Mouse (Mus musculus) bone marrow, adult 2 months (tissue): ENCODE results near the gene Fkbp2. TPM values are rescaled to one million over a fixed set of nuclear protein-coding genes. Genes with fewer than 3 reads are reported as not detected.

Source experiments
- H3K27ac ChIP-seq: fragments of 200-500 bp; 2 replicates; pipeline ENCODE4 v1.5.1; 2012; ENCODE audit warnings: low read depth, mild to moderate bottlenecking, control low read depth, inconsistent platforms, low read length; ENCODE audit not compliant: control insufficient read depth, poor library complexity, insufficient read depth
- H3K4me1 ChIP-seq: fragments of 200-500 bp; 2 replicates; pipeline ENCODE4 v1.6.1; 2011; ENCODE audit warnings: low read length; ENCODE audit not compliant: control insufficient read depth, insufficient read depth
- H3K4me3 ChIP-seq: fragments of 200-500 bp; replicated peaks from 2 replicates; pipeline ENCODE3; 2011; ENCODE audit warnings: mild to moderate bottlenecking, low read depth, low read length, control low read depth; ENCODE audit not compliant: control insufficient read depth
- CTCF ChIP-seq: fragments of 200-500 bp; IDR thresholded peaks from 2 replicates; pipeline ENCODE4 v1.5.1; 2011; ENCODE audit warnings: low read length, control low read depth; ENCODE audit not compliant: control insufficient read depth, insufficient read depth
- POLR2A ChIP-seq: fragments of 200-500 bp; IDR thresholded peaks from 2 replicates; pipeline ENCODE4 v1.6.1; 2011; ENCODE audit warnings: low read depth, mild to moderate bottlenecking, control low read depth, low read length, borderline replicate concordance; ENCODE audit not compliant: control insufficient read depth
- WGBS: fragments of 180-500 bp; shearing (Covaris S2); methylation state at CpG from one replicate; pipeline ENCODE4 v1.1.7; 2018; 5-methylcytosine and 5-hydroxymethylcytosine counted together
- polyA plus RNA-seq: library from polyadenylated mRNA; stranded (reverse); fragments of >200 nt; gene quantifications from 2 replicates; pipeline ENCODE4 v1.2.4, GENCODE M21; 2011; ENCODE audit warnings: low replicate concordance; ENCODE audit not compliant: missing spikeins, insufficient read depth, insufficient read length

Fkbp2 gene
- polyA plus RNA-seq, 1 experiment: 40.9 TPM

DNA sequence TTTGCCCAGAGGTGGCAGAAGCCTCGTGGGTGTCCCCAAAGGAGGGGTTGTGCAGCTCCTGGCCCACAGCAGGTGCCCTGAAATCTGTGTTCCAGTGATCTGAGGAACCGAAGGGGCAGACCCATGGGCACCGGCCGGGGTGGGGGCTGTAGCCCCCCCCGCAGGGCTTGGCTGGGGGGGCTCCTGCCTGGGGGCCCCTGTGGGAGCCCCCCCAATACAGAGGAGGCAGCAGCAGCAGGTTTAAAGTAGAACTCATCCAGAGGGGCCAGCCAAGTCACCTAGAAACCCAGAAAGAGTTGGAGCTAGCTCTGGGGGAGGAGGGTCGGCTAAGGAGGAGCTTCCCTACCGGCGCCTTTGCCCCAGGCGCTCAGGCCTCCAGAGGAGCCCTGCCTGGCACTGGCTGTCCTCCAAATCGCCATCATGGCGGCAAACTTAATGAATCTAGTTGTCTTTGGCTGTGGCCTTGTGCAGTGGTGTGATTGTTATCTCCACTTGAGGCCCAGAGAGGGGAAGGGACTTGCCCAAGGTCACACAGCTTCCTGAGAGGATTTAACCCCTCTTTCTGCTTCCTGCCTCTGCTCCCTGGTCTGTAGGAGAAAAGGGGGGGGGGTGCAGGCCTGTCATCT lies 9.7 kb downstream of the Fkbp2 start:
- TF ChIP-seq POLR2A (no peak), CTCF (no peak)
- Histone ChIP-seq H3K27ac (no peak overlapping the region), H3K4me3 (no peak overlapping the region), H3K4me1 (peaks cover 1% of the 10 kb centered on the region; the same call in 1 of the 2 replicates)
- WGBS: 26% methylated on average over 11 of the region's 11 CpGs

DNA sequence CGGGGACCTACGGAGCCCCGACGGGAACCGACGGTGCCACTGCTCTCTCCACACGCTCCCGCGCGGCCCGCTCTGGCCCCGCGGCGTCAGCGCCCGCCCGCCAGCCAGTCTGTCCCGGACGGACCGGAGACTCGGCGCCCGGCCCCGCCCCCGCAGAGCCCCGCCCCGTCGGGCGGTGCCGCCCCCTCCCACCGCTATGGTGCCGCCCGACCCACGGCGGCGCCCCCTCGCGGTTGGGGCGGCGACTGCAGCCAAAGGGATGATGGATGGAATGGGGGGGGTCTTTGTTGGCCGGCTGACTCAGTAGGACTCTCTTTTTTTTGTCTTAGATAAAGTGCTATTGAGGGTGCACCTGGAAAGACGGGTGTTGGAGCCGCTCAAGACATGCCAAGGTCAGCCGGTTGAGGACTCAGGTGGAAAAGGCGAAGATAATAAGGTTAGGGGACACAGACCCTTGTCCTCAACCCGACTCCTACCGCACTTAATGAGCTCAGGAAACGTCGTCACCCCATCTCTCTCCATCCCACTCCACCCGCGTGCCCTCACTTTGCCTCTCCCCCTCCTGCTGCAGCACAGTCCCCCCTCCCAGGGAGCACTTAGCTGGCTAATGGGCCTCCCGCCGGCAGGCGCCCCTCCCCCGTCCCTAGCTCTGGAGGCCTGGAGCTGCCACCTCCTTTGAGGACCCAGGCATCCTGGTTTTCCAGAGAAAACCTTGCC lies 10.5 kb downstream of the Fkbp2 start:
- peak overlapping the region; percentile 72 for H3K4me3 ChIP-seq
- 2% methylated on average over 53 of the region's 55 CpGs for WGBS
- H3K4me1 ChIP-seq: peaks cover 1% of the 10 kb centered on the region; the same call in 1 of the 2 replicates
- no peak overlapping the region for H3K27ac ChIP-seq
- TF ChIP-seq CTCF (peak; percentile 69), POLR2A (peak; percentile 40; the same call in 1 of the 2 replicates)

DNA sequence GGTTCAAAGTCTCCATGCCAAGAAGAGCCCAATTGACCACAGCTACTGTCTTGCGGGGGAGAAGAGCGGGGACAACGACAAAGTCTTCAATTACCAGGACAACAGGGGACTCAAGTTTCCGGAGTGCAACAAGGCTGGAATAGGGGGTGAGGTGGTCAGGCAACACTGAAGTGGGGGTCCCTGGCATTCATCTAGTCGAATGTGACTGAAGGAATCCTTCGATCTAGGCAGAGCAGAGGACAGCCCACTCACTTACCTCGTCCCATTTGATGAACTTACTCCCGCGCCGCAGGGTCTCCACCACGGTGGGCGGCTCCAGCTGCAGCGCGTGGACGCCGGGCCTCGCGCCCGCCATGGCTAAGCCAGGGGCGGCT lies 11.0 kb downstream of the Fkbp2 start:
- Histone ChIP-seq H3K4me3 (peak overlapping the region; percentile 72), H3K4me1 (peaks cover 1% of the 10 kb centered on the region; the same call in 1 of the 2 replicates), H3K27ac (no peak overlapping the region)
- TF ChIP-seq POLR2A (no peak), CTCF (no peak)
- 3% methylated on average over 20 of the region's 20 CpGs for WGBS

DNA sequence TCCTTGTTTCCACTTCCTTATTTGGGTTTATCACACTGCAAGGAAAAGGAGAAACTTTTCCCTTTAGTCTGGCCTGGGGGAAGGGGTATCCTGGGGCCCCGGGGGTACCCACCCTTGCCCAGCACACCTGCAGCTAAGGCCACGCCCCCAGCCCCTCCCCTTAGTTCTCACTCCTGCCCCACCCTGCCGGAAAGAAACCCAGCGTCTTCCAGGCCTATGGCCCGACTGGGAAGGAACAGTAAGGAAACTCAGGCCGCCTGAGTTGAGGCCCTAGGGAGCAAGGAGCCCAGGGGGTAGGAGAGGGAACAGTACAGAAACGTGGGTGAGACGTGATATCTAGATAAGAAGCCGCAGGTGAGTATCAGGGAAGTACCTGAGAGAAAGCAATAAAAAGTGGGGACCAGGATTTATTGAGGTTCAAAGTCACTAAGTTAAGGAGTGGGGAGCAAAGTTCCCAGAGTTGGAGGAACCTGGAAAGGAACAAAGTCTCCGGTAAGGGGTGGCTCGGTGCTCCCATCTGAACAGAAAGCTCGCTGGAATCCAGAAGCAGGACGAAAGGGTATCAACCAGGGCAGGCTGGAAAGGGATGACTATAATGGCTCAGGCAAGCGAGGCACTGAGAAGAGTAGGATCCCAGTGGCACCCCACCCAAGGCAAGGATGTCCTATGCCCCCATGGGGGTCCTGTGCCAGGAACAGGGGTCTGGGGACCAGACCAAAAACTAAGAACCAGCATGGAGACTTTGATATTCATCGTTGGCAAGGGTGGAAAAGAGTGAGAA lies 11.6 kb downstream of the Fkbp2 start:
- WGBS: 12% methylated on average over 15 of the region's 15 CpGs
- H3K27ac ChIP-seq: no peak overlapping the region

DNA sequence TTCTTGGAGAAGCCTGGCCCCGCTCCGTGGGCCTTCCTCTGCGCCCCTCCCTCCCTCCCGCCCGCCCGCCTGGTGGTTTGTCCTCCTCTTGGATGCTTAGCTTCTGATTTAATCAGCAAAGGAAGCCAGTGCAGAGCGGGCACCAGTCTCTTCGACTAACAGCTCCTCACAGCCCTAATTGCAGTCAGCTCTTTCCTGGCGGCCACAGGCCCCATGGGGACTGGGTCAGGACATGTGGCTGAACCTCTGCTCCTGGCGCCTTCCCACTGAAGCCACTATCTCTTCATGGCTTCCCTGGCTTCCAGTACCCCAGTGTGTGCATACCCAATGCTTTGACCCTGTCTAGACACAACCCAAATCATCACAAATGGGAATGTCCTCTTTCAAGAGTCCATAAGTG lies 23.8 kb downstream of the Fkbp2 start:
- H3K4me3 ChIP-seq: no peak overlapping the region
- TF ChIP-seq CTCF (no peak), POLR2A (no peak)
- WGBS: 72% methylated on average over 10 of the region's 10 CpGs
- peaks cover 2% of the 10 kb centered on the region; the same call in 1 of the 2 replicates for H3K4me1 ChIP-seq
- no peak overlapping the region for H3K27ac ChIP-seq

More for the DNA sequence above, 11.6 kb downstream of the Fkbp2 start:
- Histone ChIP-seq H3K4me3 (peak overlapping the region; percentile 72), H3K4me1 (peaks cover 1% of the 10 kb centered on the region; the same call in 1 of the 2 replicates)
- TF ChIP-seq CTCF (no peak), POLR2A (no peak)

DNA sequence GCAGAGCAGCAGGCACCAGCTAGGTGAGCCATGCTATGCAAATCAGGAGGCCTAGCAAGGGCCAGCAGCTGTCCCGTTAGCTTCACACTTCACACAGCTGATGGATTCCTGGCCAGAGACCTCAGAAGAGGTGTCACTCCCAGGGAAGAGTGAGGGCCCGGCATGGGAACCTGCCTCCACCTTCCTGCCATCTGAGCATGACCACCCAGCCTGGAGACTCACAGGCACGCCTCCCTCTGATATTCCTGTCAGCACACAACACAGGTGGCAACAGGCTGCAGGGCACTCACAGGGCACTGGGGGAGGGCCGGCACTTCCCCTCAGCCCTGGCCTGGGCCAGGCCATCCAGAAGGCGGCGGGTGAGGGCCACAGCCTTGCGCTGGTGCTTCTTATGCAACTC lies 24.9 kb downstream of the Fkbp2 start:
- 61% methylated on average over 7 of the region's 7 CpGs for WGBS
- Histone ChIP-seq H3K4me1 (peaks cover 2% of the 10 kb centered on the region; the same call in 1 of the 2 replicates), H3K4me3 (no peak overlapping the region), H3K27ac (no peak overlapping the region)
- TF ChIP-seq CTCF: no peak
- no peak for TF ChIP-seq POLR2A

DNA sequence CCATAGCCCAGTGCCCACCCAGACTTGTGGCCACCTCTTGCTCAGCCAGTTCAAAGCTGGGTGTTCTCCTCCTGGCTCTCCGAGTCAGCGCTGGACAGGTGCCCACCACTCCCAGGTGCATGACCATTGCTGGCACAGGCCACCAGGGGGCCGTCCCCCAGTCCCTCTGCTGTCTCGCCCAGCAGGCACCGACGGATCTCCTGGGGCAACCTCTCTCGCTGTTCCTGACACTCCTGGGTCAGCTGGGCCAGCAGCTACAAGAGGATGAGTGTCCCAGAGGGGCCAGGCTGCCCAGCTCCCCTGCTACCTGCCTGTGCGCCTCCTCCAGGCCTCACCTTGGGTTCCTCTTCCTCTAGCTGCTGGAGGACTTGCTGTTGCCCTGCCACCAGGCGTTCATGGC lies 26.3 kb downstream of the Fkbp2 start:
- H3K4me1 ChIP-seq: peaks cover 2% of the 10 kb centered on the region; the same call in 1 of the 2 replicates
- no peak overlapping the region for H3K27ac ChIP-seq
- no peak overlapping the region for H3K4me3 ChIP-seq
- TF ChIP-seq CTCF: peak; percentile 49; the same call in 1 of the 2 replicates
- no peak for TF ChIP-seq POLR2A
- WGBS: 58% methylated on average over 9 of the region's 9 CpGs

DNA sequence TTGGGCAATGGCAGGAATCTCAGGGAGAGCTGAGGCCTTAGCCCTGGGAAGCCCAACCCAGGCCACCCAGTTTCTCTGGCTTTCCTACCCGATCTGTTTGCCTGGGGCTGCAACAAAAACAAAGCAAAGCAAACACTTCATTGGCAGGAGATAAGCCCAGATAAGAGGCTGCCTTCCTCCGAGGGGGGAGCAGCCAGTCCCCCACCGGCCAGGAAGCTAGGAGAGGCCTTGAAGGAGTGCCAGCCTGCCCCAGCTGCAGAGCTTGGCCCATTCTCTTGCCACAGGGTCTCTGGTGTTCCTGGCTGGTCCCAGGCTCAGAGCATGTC lies 27.6 kb downstream of the Fkbp2 start:
- WGBS: 15% methylated on average over 3 of the region's 3 CpGs
- no peak for TF ChIP-seq CTCF
- no peak for TF ChIP-seq POLR2A
- Histone ChIP-seq H3K27ac (peak overlapping the region; percentile 15; the same call in 1 of the 2 replicates), H3K4me1 (peaks cover 2% of the 10 kb centered on the region; the same call in 1 of the 2 replicates), H3K4me3 (no peak overlapping the region)
